In the genomic region with DNA sequence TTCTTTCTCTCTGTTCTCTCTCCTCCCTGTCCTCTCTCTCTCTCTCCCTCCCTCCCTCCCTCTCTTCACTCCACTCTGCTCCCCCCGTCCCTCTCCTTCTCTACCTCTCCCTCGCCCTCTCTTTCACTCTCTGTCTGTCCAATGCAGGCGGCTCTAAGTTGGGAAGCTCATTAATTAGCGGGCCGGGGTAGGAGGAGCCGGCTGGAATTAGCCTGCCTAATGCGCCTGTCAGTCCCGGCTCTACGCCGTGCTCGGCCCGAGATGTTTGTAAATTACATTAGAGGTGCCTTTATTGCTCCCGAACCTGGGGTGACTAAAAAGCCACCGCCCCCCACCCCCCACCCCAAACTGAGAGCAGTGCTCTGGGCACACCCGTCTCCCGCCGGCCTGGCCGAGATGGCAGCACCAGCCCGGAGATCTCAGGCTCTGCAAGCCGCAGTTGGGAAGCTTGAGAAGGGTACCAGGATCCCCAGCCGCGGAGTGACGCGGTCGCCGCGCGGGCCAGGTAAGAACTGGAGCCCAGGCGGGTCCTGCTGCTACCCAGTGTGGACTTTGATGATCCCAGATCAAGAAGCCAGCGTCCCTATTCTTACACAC, we compare ENCODE assay signal across 9 mouse cellular contexts. TPM values are rescaled to one million over a fixed set of nuclear protein-coding genes. Genes with fewer than 3 reads are reported as not detected.
A peak's percentile ranks its signal among the peaks of the same experiment; 100 is the strongest.
DNase-seq lines count a peak whose midpoint lies in the region; ATAC-seq and TF ChIP-seq lines count a peak whose summit lies in the region.
"Had no signal": no experiment of that assay in that cellular context is flagged by ENCODE, and none has a peak within 500 bp of the region (broad histone marks: within the 10 kb centered on the region; RNA-seq: fewer than 3 reads in every experiment).

Gene Lbx1, minus strand, starts transcription at position 47 of the 597 bp plus-strand sequence.

- peak within 1 kb of the TSS; percentile 72 for H3K4me2 ChIP-seq in heart, embryonic 13.5 days
- H3K4me2 ChIP-seq in liver, embryonic 16.5 days (ENCODE audit: low read depth, low read length), result peak within 1 kb of the TSS; percentile 27; the same call in 1 of the 2 replicates

- no peak for TF ChIP-seq POLR2A in brain, embryonic 14.5 days (IDR thresholded peaks at IDR 0.05; ENCODE audit: borderline replicate concordance, extremely low read depth, insufficient read depth, insufficient read length, poor library complexity, severe bottlenecking)

- ATAC-seq in heart, embryonic 13.5 days (ENCODE audit: extremely low read depth, insufficient number of reproducible peaks, low FRiP score, low TSS enrichment), result no peak
- no peak for ATAC-seq in liver, embryonic 16.5 days (ENCODE audit: low read depth)

- H3K4me1 ChIP-seq in heart, embryonic 13.5 days, result peaks cover 47% of the 10 kb centered on the region
- H3K4me1 ChIP-seq in liver, embryonic 16.5 days (ENCODE audit: control insufficient read depth, low read depth, low read length), result peaks cover 4% of the 10 kb centered on the region

- no peaks in the 10 kb centered on the region for H3K36me3 ChIP-seq in heart, embryonic 13.5 days
- no peaks in the 10 kb centered on the region for H3K36me3 ChIP-seq in liver, embryonic 16.5 days (ENCODE audit: control insufficient read depth, insufficient read depth)

- DNase-seq in cerebellum, postnatal 10 days, result peak; percentile 47 to 55
- no peak for DNase-seq in cerebellum, adult 11 months
- DNase-seq in brain, embryonic 14.5 days (ENCODE audit: low read depth), result peak; percentile 65
- no peak for DNase-seq in layer of hippocampus, postnatal 14 days (ENCODE audit: low spot score in 2 of 2)
- DNase-seq in urinary bladder, postnatal 25 days (ENCODE audit: low spot score), result no peak
- DNase-seq in left cerebral cortex, adult 18-20 months (ENCODE audit: low spot score in 2 of 2), result no peak

- peak within 1 kb of the TSS; percentile 49 for H3K4me3 ChIP-seq in heart, embryonic 13.5 days
- peak within 1 kb of the TSS; percentile 17; the same call in 1 of the 2 replicates for H3K4me3 ChIP-seq in liver, embryonic 16.5 days (ENCODE audit: low read depth, low read length)
- H3K4me3 ChIP-seq: erythroblast, embryonic 14.5 days had no signal

- peaks cover 98% of the 10 kb centered on the region for H3K27me3 ChIP-seq in heart, embryonic 13.5 days (replicated peaks)
- peaks cover 99% of the 10 kb centered on the region for H3K27me3 ChIP-seq in liver, embryonic 16.5 days (ENCODE audit: control insufficient read depth, insufficient read depth, low read depth, low read length)

- under 1% methylated on average over 30 of the region's 30 CpGs for WGBS in heart, embryonic 13.5 days
- WGBS in liver, embryonic 16.5 days (ENCODE audit: insufficient replicate concordance), result under 1% methylated on average over 30 of the region's 30 CpGs

- peak within 1 kb of the TSS; percentile 69 for H3K9ac ChIP-seq in heart, embryonic 13.5 days
- no peak within 1 kb of the TSS for H3K9ac ChIP-seq in liver, embryonic 16.5 days (ENCODE audit: low read depth, low read length)

- no peaks in the 10 kb centered on the region for H3K9me3 ChIP-seq in heart, embryonic 13.5 days
- no peaks in the 10 kb centered on the region for H3K9me3 ChIP-seq in liver, embryonic 16.5 days (replicated peaks; ENCODE audit: control insufficient read depth, low read length)

- no peak within 1 kb of the TSS for H3K27ac ChIP-seq in heart, embryonic 13.5 days (replicated peaks)
- no peak within 1 kb of the TSS for H3K27ac ChIP-seq in liver, embryonic 16.5 days (ENCODE audit: low read length)

- no peak for TF ChIP-seq CTCF in brain, embryonic 14.5 days (IDR thresholded peaks at IDR 0.05; ENCODE audit: borderline replicate concordance, extremely low read depth, insufficient read depth, insufficient read length)

RNA-seq across cellular contexts. Expression of gene Lbx1, which starts in this region (rescaled TPM):
- 0.97 and 8.4 TPM in 2 replicates for polyA plus RNA-seq in brain, embryonic 14.5 days (2012; rRNA removed)
- not detected in 2 replicates for polyA plus RNA-seq in heart, embryonic 13.5 days (2015; fragmentation: Nextera tagmentation; extraction: Ambion mirVana)
- not detected in 2 replicates for polyA plus RNA-seq in liver, embryonic 16.5 days (2015; fragmentation: Nextera tagmentation; extraction: Ambion mirVana)
- not detected for total RNA-seq in layer of hippocampus, postnatal 14 days (2021)
- not detected for total RNA-seq in left cerebral cortex, adult 18-20 months (2021)
- polyA plus RNA-seq: erythroblast, embryonic 14.5 days had no signal

Comparison
In these comparisons a context has a peak if more than half of its experiments do, and no peak if none do; other contexts are left out.
1. DNase-seq: peak in cerebellum, postnatal 10 days (2 of 2) and brain, embryonic 14.5 days (single experiment); none in cerebellum, adult 11 months (single experiment), layer of hippocampus, postnatal 14 days (0 of 2), urinary bladder, postnatal 25 days (single experiment) and left cerebral cortex, adult 18-20 months (0 of 2).